21 mouse cellular contexts compared by ENCODE assay signal in genomic region chr12:13140636-13141035, GRCm38 (mm10).
DNase-seq lines count a peak whose midpoint lies in the region; ATAC-seq lines count a peak whose summit lies in the region.
"Had no signal": no experiment of that assay in that cellular context is flagged by ENCODE, and none has a peak within 500 bp of the region (broad histone marks: within the 10 kb centered on the region; RNA-seq: fewer than 3 reads in every experiment).

No protein-coding gene starts in this region.

- WGBS in forebrain, embryonic 15.5 days, result 91% methylated on average over 6 of the region's 6 CpGs

- no peaks in the 10 kb centered on the region for H3K9me3 ChIP-seq in forebrain, embryonic 15.5 days
- H3K9me3 ChIP-seq: embryonic facial prominence, embryonic 12.5 days; forebrain, embryonic 13.5 days; heart, embryonic 10.5 days; limb, embryonic 10.5 days; midbrain, embryonic 10.5 days had no signal

- DNase-seq in left cerebral cortex, adult 11 months (ENCODE audit: low spot score), result peak; percentile 70
- DNase-seq in left cerebral cortex, postnatal 4 days, result no peak
- DNase-seq in NIH3T3 (ENCODE audit: low read depth), result peak; percentile 66
- DNase-seq in layer of hippocampus, adult 9-11 months, result peak; percentile 89
- DNase-seq in left cerebral cortex, postnatal 36 days (ENCODE audit: low spot score in 2 of 2), result peak; percentile 54 to 58
- DNase-seq in yolk sac, embryonic 10.5 days (ENCODE audit: low spot score), result no peak
- no peak for DNase-seq in spleen, postnatal 4 days (ENCODE audit: low spot score in 2 of 2)
- DNase-seq: adrenal gland, postnatal 36 days; cerebellum, adult 18-20 months; kidney, adult 2 months; kidney, postnatal 36 days; lung, adult 18-20 months had no signal

- H3K9ac ChIP-seq in forebrain, embryonic 15.5 days (replicated peaks), result no peak overlapping the region
- H3K9ac ChIP-seq: embryonic facial prominence, embryonic 12.5 days; forebrain, embryonic 13.5 days had no signal

- no peaks in the 10 kb centered on the region for H3K27me3 ChIP-seq in forebrain, embryonic 15.5 days
- H3K27me3 ChIP-seq: CH12.LX; embryonic facial prominence, embryonic 12.5 days; forebrain, embryonic 13.5 days had no signal

- no peak overlapping the region for H3K27ac ChIP-seq in forebrain, embryonic 15.5 days (replicated peaks)
- H3K27ac ChIP-seq: embryonic facial prominence, embryonic 12.5 days; forebrain, embryonic 13.5 days; limb, embryonic 10.5 days; macrophage; midbrain, embryonic 10.5 days had no signal

- H3K4me2 ChIP-seq in forebrain, embryonic 15.5 days (replicated peaks), result no peak overlapping the region
- H3K4me2 ChIP-seq: embryonic facial prominence, embryonic 12.5 days; forebrain, embryonic 13.5 days had no signal

- H3K4me3 ChIP-seq in forebrain, embryonic 15.5 days, result no peak overlapping the region
- H3K4me3 ChIP-seq: embryonic facial prominence, embryonic 12.5 days; erythroblast, embryonic 14.5 days; forebrain, embryonic 13.5 days; heart, embryonic 10.5 days; limb, embryonic 10.5 days; midbrain, embryonic 10.5 days had no signal

- no peaks in the 10 kb centered on the region for H3K36me3 ChIP-seq in forebrain, embryonic 15.5 days
- H3K36me3 ChIP-seq: embryonic facial prominence, embryonic 12.5 days; heart, embryonic 10.5 days; limb, embryonic 10.5 days; midbrain, embryonic 10.5 days had no signal

- H3K4me1 ChIP-seq in forebrain, embryonic 15.5 days, result peaks cover 8% of the 10 kb centered on the region; the same call in 1 of the 2 replicates
- H3K4me1 ChIP-seq: forebrain, embryonic 13.5 days; midbrain, embryonic 10.5 days had no signal

- ATAC-seq in forebrain, embryonic 15.5 days (replicated peaks), result no peak
- ATAC-seq: forebrain, embryonic 13.5 days had no signal

- intact Hi-C loops in left cerebral cortex, postnatal 4 days (cut with DNase I), result no loop called here
- intact Hi-C loops in left cerebral cortex, postnatal 36 days (cut with DNase I), result loop anchor here (2.0 kb wide), 1 partner anchor 200 kb away; the partner anchor contains the start of gene Mycn

Comparison
In these comparisons a context has a peak if more than half of its experiments do, and no peak if none do; other contexts are left out.
1. DNase-seq: peak in left cerebral cortex, adult 11 months (single experiment), NIH3T3 (single experiment), layer of hippocampus, adult 9-11 months (single experiment) and left cerebral cortex, postnatal 36 days (2 of 2); none in left cerebral cortex, postnatal 4 days (single experiment), yolk sac, embryonic 10.5 days (single experiment) and spleen, postnatal 4 days (0 of 2).